Mouse (Mus musculus): ENCODE results near the gene D630039A03Rik. TPM values are rescaled to one million over a fixed set of nuclear protein-coding genes. Genes with fewer than 3 reads are reported as not detected.

The D630039A03Rik gene
- polyA plus RNA-seq, 1 experiment: 0.01 TPM

DNA sequence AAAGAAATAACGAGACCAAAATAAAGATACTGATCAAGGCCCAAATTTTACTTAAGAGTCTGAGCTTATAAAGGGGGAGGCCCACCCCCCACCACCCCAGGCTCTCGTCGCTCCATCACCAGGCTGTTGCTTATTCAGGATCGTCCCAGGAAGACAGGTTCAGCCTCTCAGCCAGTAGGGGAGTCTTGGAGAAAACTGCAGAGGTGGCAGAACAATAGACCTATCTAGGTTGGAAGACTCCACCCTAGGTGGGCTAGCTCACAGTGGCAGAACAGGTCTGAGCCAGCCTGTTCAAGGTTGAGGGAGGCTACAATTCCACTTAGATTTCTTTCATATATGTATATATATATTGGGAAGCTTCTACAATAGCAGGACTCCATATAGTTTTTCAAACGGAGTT lies 18.1 kb upstream of the D630039A03Rik start:
- no peak overlapping the region for H3K4me2 ChIP-seq (ENCODE audit: low read depth)
- no peak overlapping the region for H3ac ChIP-seq (ENCODE audit: control insufficient read depth, insufficient read length)
- no peak for TF ChIP-seq MYOD1 (IDR thresholded peaks at IDR 0.05; ENCODE audit: control insufficient read depth in 1 of 3, insufficient read length in 2 of 3, low read depth in 2 of 3)
- no peak for TF ChIP-seq TCF12 (IDR thresholded peaks at IDR 0.05; ENCODE audit: insufficient read depth, poor library complexity, severe bottlenecking)
- no peak for TF ChIP-seq POLR2A (IDR thresholded peaks at IDR 0.05; ENCODE audit: insufficient read length, low read depth)
- TF ChIP-seq E2F4 (IDR thresholded peaks at IDR 0.05; ENCODE audit: insufficient read depth): no peak
- no peak for TF ChIP-seq REST (IDR thresholded peaks at IDR 0.05; ENCODE audit: insufficient read depth, insufficient read length)
- no peak for TF ChIP-seq USF1 (IDR thresholded peaks at IDR 0.05; ENCODE audit: low read depth)
- no peak for TF ChIP-seq SRF (IDR thresholded peaks at IDR 0.05; ENCODE audit: control insufficient read depth, insufficient read length, low read depth)
- TF ChIP-seq MYOG (IDR thresholded peaks at IDR 0.05; ENCODE audit: control insufficient read depth in 1 of 3, insufficient read depth in 1 of 3, insufficient read length in 2 of 3, low read depth in 2 of 3): no peak
- H3K4me3 ChIP-seq: no peak overlapping the region
- no peaks in the 10 kb centered on the region for H3K27me3 ChIP-seq (ENCODE audit: control insufficient read depth, insufficient read depth, insufficient read length)
- H3K36me3 ChIP-seq (ENCODE audit: control insufficient read depth, insufficient read depth): no peaks in the 10 kb centered on the region
- no peaks in the 10 kb centered on the region for H3K79me2 ChIP-seq (ENCODE audit: control insufficient read depth, insufficient read depth)

- H3K79me2 ChIP-seq (ENCODE audit: control insufficient read depth, insufficient read depth): no peaks in the 10 kb centered on the region
- TF ChIP-seq MAX (IDR thresholded peaks at IDR 0.05; ENCODE audit: low read depth) (no peak), CEBPB (IDR thresholded peaks at IDR 0.05; ENCODE audit: insufficient read depth, poor library complexity, severe bottlenecking) (no peak), E2F4 (IDR thresholded peaks at IDR 0.05; ENCODE audit: insufficient read depth) (no peak), MYOG (IDR thresholded peaks at IDR 0.05; ENCODE audit: control insufficient read depth in 1 of 3, insufficient read depth in 1 of 3, insufficient read length in 2 of 3, low read depth in 2 of 3) (no peak), SRF (IDR thresholded peaks at IDR 0.05; ENCODE audit: control insufficient read depth, insufficient read length, low read depth) (no peak), USF1 (IDR thresholded peaks at IDR 0.05; ENCODE audit: low read depth) (no peak), MYOD1 (IDR thresholded peaks at IDR 0.05; ENCODE audit: control insufficient read depth in 1 of 3, insufficient read length in 2 of 3, low read depth in 2 of 3) (no peak), POLR2A (IDR thresholded peaks at IDR 0.05; ENCODE audit: insufficient read length, low read depth) (no peak), POLR2AphosphoS2 (IDR thresholded peaks at IDR 0.05; ENCODE audit: insufficient read length, low read depth) (no peak), TCF3 (IDR thresholded peaks at IDR 0.05; ENCODE audit: insufficient read length, low read depth) (no peak), REST (IDR thresholded peaks at IDR 0.05; ENCODE audit: insufficient read depth, insufficient read length) (no peak), TCF12 (IDR thresholded peaks at IDR 0.05; ENCODE audit: insufficient read depth, poor library complexity, severe bottlenecking) (no peak)
- H3K4me2 ChIP-seq (ENCODE audit: low read depth): no peak overlapping the region
- no peaks in the 10 kb centered on the region for H3K36me3 ChIP-seq (ENCODE audit: control insufficient read depth, insufficient read depth)
- no peak overlapping the region for H3ac ChIP-seq (ENCODE audit: control insufficient read depth, insufficient read length)
- no peaks in the 10 kb centered on the region for H3K27me3 ChIP-seq (ENCODE audit: control insufficient read depth, insufficient read depth, insufficient read length)
- no peak overlapping the region for H3K4me3 ChIP-seq
Observed at GRCm38 (mm10) chr4:57930559-57931170, 14.6 kb upstream of the D630039A03Rik start.

DNA sequence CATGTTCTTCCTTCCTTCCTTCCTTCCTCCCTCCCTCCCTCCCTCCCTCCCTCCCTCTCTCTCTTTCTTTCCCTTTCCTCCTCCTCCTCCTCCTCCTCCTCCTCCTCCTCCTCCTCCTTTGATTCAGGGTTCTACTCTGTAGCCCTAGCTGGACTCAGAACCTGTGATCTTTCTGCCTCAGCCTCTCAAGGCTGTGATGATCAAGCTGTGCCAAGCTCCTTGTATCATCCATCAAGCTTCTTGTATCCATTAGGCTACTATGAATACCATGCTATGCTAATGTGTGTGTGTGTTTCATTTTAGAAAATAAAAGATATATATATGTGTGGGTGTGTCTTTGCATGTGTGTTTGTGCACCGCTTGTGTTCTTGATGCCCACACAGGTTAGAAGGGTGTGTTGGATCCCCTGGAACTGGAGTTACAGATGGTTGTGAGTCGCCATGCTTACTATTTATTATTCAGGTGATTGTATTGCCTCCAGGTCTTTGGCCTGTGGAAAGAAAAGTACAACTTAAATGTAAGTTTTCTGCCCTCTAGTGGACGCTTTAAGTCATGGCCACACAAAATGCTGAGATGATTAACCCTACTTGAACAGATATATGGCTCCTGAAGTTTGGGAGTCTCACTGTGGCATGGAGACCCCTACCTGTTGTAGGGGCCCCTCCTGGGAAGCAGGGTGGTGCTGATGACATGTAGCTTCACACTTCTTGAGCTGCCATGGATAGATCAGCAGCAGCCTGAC lies 11.5 kb upstream of the D630039A03Rik start:
- Histone ChIP-seq H3K27me3 (ENCODE audit: control insufficient read depth, insufficient read depth, insufficient read length) (no peaks in the 10 kb centered on the region), H3K4me3 (no peak overlapping the region), H3K79me2 (ENCODE audit: control insufficient read depth, insufficient read depth) (no peaks in the 10 kb centered on the region), H3K36me3 (ENCODE audit: control insufficient read depth, insufficient read depth) (no peaks in the 10 kb centered on the region), H3ac (ENCODE audit: control insufficient read depth, insufficient read length) (no peak overlapping the region), H3K4me2 (ENCODE audit: low read depth) (no peak overlapping the region)
- TF ChIP-seq POLR2A (IDR thresholded peaks at IDR 0.05; ENCODE audit: insufficient read length, low read depth) (no peak), SRF (IDR thresholded peaks at IDR 0.05; ENCODE audit: control insufficient read depth, insufficient read length, low read depth) (no peak), TCF3 (IDR thresholded peaks at IDR 0.05; ENCODE audit: insufficient read length, low read depth) (no peak), USF1 (IDR thresholded peaks at IDR 0.05; ENCODE audit: low read depth) (no peak), TCF12 (IDR thresholded peaks at IDR 0.05; ENCODE audit: insufficient read depth, poor library complexity, severe bottlenecking) (no peak), E2F4 (IDR thresholded peaks at IDR 0.05; ENCODE audit: insufficient read depth) (no peak)

DNA sequence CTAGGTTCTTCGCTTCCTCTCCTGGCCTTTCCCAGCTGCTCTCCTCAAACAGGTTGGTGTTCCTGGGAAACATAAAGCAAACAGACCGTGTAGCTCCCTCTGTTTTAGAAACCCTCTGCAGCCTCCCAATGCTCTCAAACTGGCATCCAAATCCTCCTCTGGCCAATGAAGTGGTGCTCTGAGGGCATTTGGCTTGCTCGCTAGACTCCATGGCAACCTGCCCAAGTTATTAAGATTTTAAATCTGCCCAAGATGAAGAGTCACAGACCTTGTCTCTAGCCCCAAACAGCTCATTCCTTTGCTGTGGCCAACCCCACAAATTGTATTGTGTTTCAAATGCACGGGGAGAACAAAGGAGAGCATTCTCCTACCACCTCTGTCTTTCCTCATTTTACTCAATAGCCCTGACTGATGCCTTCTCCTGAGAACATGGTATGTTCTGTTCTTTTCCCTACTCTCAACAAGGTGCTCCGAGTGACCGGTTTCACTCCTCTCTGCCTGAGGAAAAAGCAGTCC lies 8.5 kb upstream of the D630039A03Rik start:
- no peaks in the 10 kb centered on the region for H3K36me3 ChIP-seq (ENCODE audit: control insufficient read depth, insufficient read depth)
- no peak overlapping the region for H3K4me3 ChIP-seq
- TF ChIP-seq MYOD1 (IDR thresholded peaks at IDR 0.05; ENCODE audit: control insufficient read depth in 1 of 3, insufficient read length in 2 of 3, low read depth in 2 of 3) (no peak), CEBPB (IDR thresholded peaks at IDR 0.05; ENCODE audit: insufficient read depth, poor library complexity, severe bottlenecking) (no peak), USF1 (IDR thresholded peaks at IDR 0.05; ENCODE audit: low read depth) (no peak), MAX (IDR thresholded peaks at IDR 0.05; ENCODE audit: low read depth) (no peak), E2F4 (IDR thresholded peaks at IDR 0.05; ENCODE audit: insufficient read depth) (no peak), MYOG (IDR thresholded peaks at IDR 0.05; ENCODE audit: control insufficient read depth in 1 of 3, insufficient read depth in 1 of 3, insufficient read length in 2 of 3, low read depth in 2 of 3) (no peak), POLR2AphosphoS2 (IDR thresholded peaks at IDR 0.05; ENCODE audit: insufficient read length, low read depth) (no peak), POLR2A (IDR thresholded peaks at IDR 0.05; ENCODE audit: insufficient read length, low read depth) (no peak), TCF12 (IDR thresholded peaks at IDR 0.05; ENCODE audit: insufficient read depth, poor library complexity, severe bottlenecking) (no peak)
- H3K4me2 ChIP-seq (ENCODE audit: low read depth): no peak overlapping the region
- no peaks in the 10 kb centered on the region for H3K27me3 ChIP-seq (ENCODE audit: control insufficient read depth, insufficient read depth, insufficient read length)
- no peak overlapping the region for H3ac ChIP-seq (ENCODE audit: control insufficient read depth, insufficient read length)
- no peaks in the 10 kb centered on the region for H3K79me2 ChIP-seq (ENCODE audit: control insufficient read depth, insufficient read depth)

Measured in myocyte (in vitro differentiated cells).